Mouse (Mus musculus): ENCODE measurements around the gene Tmem220.
A peak's percentile ranks its signal among the peaks of the same experiment; 100 is the strongest.

Gene Tmem220

GRCm38 (mm10) chr11:67061311-67061710 lies 36.4 kb downstream of the Tmem220 start:
- no peak for DNase-seq (ENCODE audit: low spot score)

GRCm38 (mm10) chr11:67062726-67063125 lies 37.8 kb downstream of the Tmem220 start:
- DNase-seq (ENCODE audit: low spot score) = no peak

DNA sequence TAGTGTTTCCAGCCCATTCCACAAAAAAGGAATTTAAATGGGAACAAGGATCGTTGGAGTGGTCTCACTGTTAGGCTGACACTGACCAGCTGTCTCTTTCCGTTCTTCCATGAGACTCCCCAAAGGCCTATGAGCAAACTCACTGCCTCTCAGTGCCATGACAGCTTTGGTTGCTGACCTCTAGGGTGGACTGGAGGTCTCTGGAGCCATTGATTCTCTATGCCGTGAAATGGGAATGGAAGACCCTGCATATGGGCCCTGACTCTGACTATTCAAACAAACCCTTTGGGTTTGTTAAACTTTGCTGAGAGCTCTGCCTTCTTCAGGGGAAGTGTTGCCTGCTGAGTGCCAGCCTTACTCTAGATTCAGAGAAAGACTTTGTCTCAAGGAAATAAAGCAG lies 42.8 kb downstream of the Tmem220 start:
- DNase-seq (ENCODE audit: low spot score) = no peak

DNA sequence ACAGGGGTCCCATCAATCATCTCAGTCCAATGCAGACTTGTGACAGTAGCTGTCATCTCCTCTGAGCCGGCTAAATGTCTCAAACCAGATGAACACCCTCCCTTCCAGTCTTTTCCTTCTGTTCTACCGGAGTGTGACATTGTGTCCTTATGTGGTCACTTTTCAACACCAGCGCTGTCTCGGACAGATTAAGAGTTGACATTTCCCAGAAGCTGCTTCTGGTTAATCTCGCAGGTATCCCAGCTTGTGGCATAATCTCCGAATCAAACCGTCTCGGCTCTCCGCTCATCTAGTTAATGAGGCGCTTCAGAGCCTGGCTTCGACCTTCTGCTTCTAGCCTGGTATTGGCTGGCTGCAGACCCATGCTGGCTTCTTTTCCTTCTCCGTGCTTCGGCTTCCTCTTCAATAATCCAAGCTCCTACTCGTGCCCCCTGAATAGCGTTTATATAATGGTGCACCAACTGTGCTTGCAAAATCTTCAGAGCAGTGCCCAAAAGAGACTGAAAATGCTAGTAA lies 47.7 kb downstream of the Tmem220 start:
- no peak for DNase-seq (ENCODE audit: low spot score)

DNA sequence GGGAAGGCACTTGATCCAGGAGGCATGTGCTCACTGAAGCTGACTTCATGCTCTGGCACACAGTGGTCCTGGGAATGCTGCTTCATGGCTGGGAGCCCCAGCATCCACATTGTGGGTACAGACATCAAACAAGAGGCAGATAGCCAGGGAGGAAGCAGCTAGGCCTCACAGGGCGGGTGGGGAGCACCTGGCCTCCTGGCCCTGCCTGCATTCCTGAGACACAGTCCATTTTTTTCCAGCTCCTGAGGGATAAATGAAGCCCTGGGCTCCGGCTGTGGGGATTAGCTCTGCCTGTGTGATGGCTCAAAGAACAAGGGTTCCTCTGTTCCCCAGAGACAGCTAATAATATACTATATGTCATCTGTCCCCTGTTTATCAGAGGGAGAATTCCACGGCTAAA lies 50.1 kb downstream of the Tmem220 start:
- DNase-seq (ENCODE audit: low spot score) = no peak

GRCm38 (mm10) chr11:67076781-67077180 lies 51.8 kb downstream of the Tmem220 start:
- DNase-seq (ENCODE audit: low spot score) = no peak

- no peak for DNase-seq (ENCODE audit: low spot score)
Observed at GRCm38 (mm10) chr11:67077435-67077834, 52.5 kb downstream of the Tmem220 start.

DNA sequence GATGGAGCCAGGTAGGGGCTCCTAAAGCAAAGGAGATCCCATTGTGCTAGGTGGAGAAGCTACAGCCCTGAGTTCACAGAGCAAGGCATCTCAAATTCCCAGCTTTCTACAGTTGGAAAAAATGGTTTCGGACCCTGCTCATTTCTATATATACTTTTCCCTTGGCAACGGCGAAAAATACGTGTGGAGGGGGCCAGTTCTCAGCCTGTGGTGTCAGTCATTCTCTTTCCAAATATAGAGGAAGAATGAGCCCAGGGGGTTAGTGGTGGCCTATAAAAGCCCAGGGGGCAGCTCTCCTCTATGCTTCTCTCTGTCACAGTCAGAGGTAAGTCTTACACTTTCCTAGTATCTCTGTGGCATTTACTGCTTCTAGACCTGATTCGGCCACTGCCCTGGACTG lies 53.0 kb downstream of the Tmem220 start, which contains the start of gene Myh3:
Gene Myh3 (plus strand): TSS at position 301 of the 400 bp plus-strand sequence.
- DNase-seq (ENCODE audit: low spot score) = no peak

GRCm38 (mm10) chr11:67078888-67079287 lies 53.9 kb downstream of the Tmem220 start:
- no peak for DNase-seq (ENCODE audit: low spot score)

DNA sequence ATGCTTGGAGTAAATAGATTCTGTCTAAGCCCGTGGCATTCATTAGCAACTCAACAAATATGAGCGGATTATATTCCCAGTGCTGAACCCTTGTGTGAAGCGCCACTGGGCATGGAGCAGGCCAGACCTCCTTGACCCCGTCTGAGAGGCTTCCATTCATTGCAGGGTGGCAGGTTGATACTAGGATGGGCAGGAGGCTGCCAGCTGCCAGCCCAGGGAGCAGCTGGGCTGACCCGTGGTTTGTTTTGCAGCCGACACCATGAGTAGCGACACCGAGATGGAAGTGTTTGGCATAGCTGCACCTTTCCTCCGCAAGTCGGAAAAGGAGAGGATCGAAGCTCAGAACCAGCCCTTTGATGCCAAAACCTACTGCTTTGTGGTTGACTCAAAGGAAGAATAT lies 54.8 kb downstream of the Tmem220 start:
- no peak for DNase-seq (ENCODE audit: low spot score)

GRCm38 (mm10) chr11:67080168-67080567 lies 55.2 kb downstream of the Tmem220 start:
- DNase-seq (ENCODE audit: low spot score) = peak; percentile 59

GRCm38 (mm10) chr11:67081125-67081649 lies 56.2 kb downstream of the Tmem220 start:
- no peak for DNase-seq (ENCODE audit: low spot score)

- no peak for DNase-seq (ENCODE audit: low spot score)
Observed at GRCm38 (mm10) chr11:67082188-67082587, 57.2 kb downstream of the Tmem220 start.

DNA sequence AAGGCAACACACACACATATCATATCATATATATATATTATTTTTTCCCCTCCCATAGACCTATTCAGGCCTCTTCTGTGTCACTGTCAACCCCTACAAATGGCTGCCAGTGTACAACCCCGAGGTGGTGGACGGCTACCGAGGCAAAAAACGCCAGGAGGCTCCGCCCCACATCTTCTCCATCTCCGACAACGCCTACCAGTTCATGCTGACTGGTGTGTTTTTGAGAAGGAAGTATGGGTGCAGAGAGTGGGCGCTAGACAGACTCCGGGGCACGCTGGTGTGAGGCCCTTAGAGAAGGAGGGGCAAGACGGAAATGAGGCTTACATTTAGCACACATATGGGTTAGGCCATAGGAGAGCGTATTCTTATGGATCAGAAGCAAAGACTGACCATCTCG lies 57.8 kb downstream of the Tmem220 start:
- DNase-seq (ENCODE audit: low spot score) = no peak

DNA sequence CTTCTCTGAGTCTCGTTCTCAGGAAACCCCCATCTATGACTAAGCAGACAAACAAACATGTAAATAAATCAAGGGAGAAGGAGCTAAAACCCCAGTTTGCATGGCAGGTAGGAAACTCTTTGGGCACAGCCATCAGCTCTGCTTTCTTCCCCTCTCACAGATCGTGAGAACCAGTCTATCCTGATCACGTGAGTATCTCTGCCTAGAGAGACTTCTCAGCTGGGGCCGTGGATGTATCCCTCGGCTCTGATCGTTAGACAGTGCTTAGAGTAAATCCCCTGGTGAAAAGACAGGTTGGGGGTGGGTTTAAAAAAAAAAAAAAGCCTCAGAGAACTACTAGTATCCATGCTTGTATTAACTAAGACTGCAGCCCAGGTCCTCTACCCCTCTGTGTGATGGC lies 58.3 kb downstream of the Tmem220 start:
- DNase-seq (ENCODE audit: low spot score) = no peak

GRCm38 (mm10) chr11:67083712-67084340 lies 58.9 kb downstream of the Tmem220 start:
- no peak for DNase-seq (ENCODE audit: low spot score)

All from layer of hippocampus, adult 11-12 months (tissue).